ENCODE assay signal across 8 mouse cellular contexts in the genomic region with DNA sequence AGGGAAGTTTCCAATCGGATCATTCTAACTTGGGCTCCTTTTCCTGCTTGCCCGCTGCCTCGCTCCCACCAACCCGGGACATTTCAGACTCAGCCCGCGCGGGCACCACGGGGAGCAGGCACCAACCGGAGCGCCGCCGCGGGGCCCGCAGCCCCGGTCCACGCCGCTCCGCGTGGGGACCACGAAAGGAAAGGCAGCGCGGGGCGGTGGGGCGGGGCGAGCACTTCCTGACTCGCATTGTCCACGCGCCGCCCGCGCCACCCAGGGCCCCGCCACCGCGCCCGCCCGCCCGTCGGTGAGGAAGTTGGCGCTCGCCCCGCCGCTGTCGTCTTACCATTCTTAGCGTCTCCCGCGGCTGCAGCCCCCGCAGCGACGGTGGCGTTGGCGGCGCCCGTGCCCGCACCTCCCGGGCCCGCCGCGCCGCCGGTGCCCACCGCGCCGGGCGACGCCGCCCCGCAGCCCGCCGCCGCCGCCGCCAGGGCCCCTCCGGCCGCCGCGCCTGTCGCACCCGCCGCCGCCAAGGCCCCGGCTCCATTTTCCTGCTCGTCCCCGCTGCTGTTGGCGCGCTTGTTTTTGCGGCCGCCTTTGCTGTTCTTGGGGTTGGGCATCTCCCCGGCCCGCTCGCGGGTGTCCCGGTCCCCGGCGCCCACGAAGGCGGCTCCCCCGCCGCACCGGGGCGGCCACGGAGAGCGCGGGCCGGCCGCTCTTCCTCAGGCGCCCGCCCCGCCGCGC. TPM values are rescaled to one million over a fixed set of nuclear protein-coding genes. Genes with fewer than 3 reads are reported as not detected.
DNase-seq lines count a peak whose midpoint lies in the region; ATAC-seq lines count a peak whose summit lies in the region.

No protein-coding gene starts in this region.

- no peaks in the 10 kb centered on the region for H3K9me3 ChIP-seq in intestine, embryonic 15.5 days
- H3K9me3 ChIP-seq in midbrain, embryonic 10.5 days (replicated peaks), result 0 out of 2 replicates have a peak, but pooled peaks cover 4% of the 10 kb centered on the region

- H3K27me3 ChIP-seq in intestine, embryonic 15.5 days (replicated peaks), result no peaks in the 10 kb centered on the region
- no peaks in the 10 kb centered on the region for H3K27me3 ChIP-seq in midbrain, embryonic 10.5 days (ENCODE audit: low read depth, poor library complexity, severe bottlenecking)

- DNase-seq in adrenal gland, adult 2 months, result peak; percentile 85
- peak; percentile 64 for DNase-seq in embryo, embryonic 11 days
- DNase-seq in gastrocnemius, postnatal 36 days, result peak; percentile 57 to 58
- peak; percentile 61 for DNase-seq in left cerebral cortex, postnatal 4 days
- peak; percentile 51 for DNase-seq in midbrain, embryonic 10.5 days (ENCODE audit: low spot score)
- peak; percentile 74 for DNase-seq in right cerebral cortex, postnatal 25 days
- peak; percentile 58 to 61 for DNase-seq in urinary bladder, postnatal 36 days (ENCODE audit: low spot score in 2 of 2)

- peak; percentile 75 for ATAC-seq in intestine, embryonic 15.5 days

- H3K27ac ChIP-seq in intestine, embryonic 15.5 days, result peak overlapping the region; percentile 92
- H3K27ac ChIP-seq in midbrain, embryonic 10.5 days (replicated peaks), result peak overlapping the region; percentile 90

- peak overlapping the region; percentile 68 for H3K4me2 ChIP-seq in intestine, embryonic 15.5 days (replicated peaks)

- peak overlapping the region; percentile 82 for H3K9ac ChIP-seq in intestine, embryonic 15.5 days

- under 1% methylated on average over 86 of the region's 110 CpGs for WGBS in intestine, embryonic 15.5 days
- under 1% methylated on average over 103 of the region's 110 CpGs for WGBS in midbrain, embryonic 10.5 days

- peak overlapping the region; percentile 87 for H3K4me3 ChIP-seq in intestine, embryonic 15.5 days (replicated peaks)
- peak overlapping the region; percentile 87 for H3K4me3 ChIP-seq in midbrain, embryonic 10.5 days

- intact Hi-C loops in gastrocnemius, postnatal 36 days (cut with DNase I), result no loop called here
- intact Hi-C loops in left cerebral cortex, postnatal 4 days (cut with DNase I), result no loop called here

- 0 out of 2 replicates have a peak, but pooled peaks cover 4% of the 10 kb centered on the region for H3K4me1 ChIP-seq in intestine, embryonic 15.5 days (replicated peaks)
- peaks cover 9% of the 10 kb centered on the region for H3K4me1 ChIP-seq in midbrain, embryonic 10.5 days

- H3K36me3 ChIP-seq in intestine, embryonic 15.5 days, result no peaks in the 10 kb centered on the region
- H3K36me3 ChIP-seq in midbrain, embryonic 10.5 days, result no peaks in the 10 kb centered on the region

RNA-seq across cellular contexts. Expression of a gene that starts 0.5 kb away (rescaled TPM):
- 10 to 100 TPM; 25.5 to 26.3 TPM for total RNA-seq in adrenal gland, adult 2 months (2021)
- 9.1 and 11.7 TPM in 2 replicates for polyA plus RNA-seq in adrenal gland, adult 2 months (2012; rRNA removed)
- total RNA-seq in gastrocnemius, postnatal 36 days (2021), result 10 to 100 TPM; 13.8 to 14.6 TPM
- polyA plus RNA-seq in intestine, embryonic 15.5 days (2015; fragmentation: Nextera tagmentation; extraction: Ambion mirVana), result 3.2 and 3.5 TPM in 2 replicates
- total RNA-seq in left cerebral cortex, postnatal 4 days (2021), result 10 to 100 TPM; 37.3 to 40.9 TPM
- polyA plus RNA-seq in midbrain, embryonic 10.5 days (2016; fragmentation: Nextera tagmentation; extraction: Ambion mirVana), result 2.6 and 2.8 TPM in 2 replicates

Comparison
In these comparisons a context has a peak if more than half of its experiments do, and no peak if none do; other contexts are left out.
1. Peak in every context shown above with its lines: DNase-seq, ATAC-seq, H3K4me3 ChIP-seq and H3K27ac ChIP-seq.